Mouse (Mus musculus) liver, embryonic 15.5 days (tissue): ENCODE results near the gene Samd4b. TPM values are rescaled to one million over a fixed set of nuclear protein-coding genes. Genes with fewer than 3 reads are reported as not detected.
"Not testable (repeated sequence)": the region's sequence is repeated elsewhere in the genome, so short reads cannot be mapped to it uniquely, and the experiment has no call there.

Experiments
- ATAC-seq: fragments of 200-750 bp; cut with Nextera tagmentation; 2 replicates; pipeline ENCODE4 v1.8.0; 2017; ENCODE audit warnings: moderate number of reproducible peaks, mild to moderate bottlenecking, moderate library complexity; ENCODE audit not compliant: insufficient read depth
- H3K27ac ChIP-seq: fragments of 300-500 bp; sonication (generic); replicated peaks from 2 replicates; pipeline ENCODE4 v1.5.1; 2015; ENCODE audit warnings: mild to moderate bottlenecking, inconsistent platforms
- H3K27me3 ChIP-seq: fragments of 300-500 bp; sonication (generic); 2 replicates; pipeline ENCODE4 v1.6.1; 2015; ENCODE audit warnings: mild to moderate bottlenecking, inconsistent platforms
- H3K36me3 ChIP-seq: fragments of 300-500 bp; sonication (generic); replicated peaks from 2 replicates; pipeline ENCODE4 v1.6.1; 2015; ENCODE audit warnings: moderate library complexity, mild to moderate bottlenecking, inconsistent platforms
- H3K4me1 ChIP-seq: fragments of 300-500 bp; sonication (generic); replicated peaks from 2 replicates; pipeline ENCODE4 v1.6.1; 2015; ENCODE audit warnings: inconsistent platforms
- H3K4me2 ChIP-seq: fragments of 300-500 bp; sonication (generic); 2 replicates; pipeline ENCODE4 v1.6.1; 2015; ENCODE audit warnings: moderate library complexity, mild to moderate bottlenecking, inconsistent platforms
- H3K4me3 ChIP-seq: fragments of 300-500 bp; sonication (generic); replicated peaks from 2 replicates; pipeline ENCODE4 v1.5.1; 2015; ENCODE audit warnings: mild to moderate bottlenecking, inconsistent platforms
- H3K9ac ChIP-seq: fragments of 300-500 bp; sonication (generic); 2 replicates; pipeline ENCODE4 v1.6.1; 2015; ENCODE audit warnings: moderate library complexity, mild to moderate bottlenecking, inconsistent platforms
- H3K9me3 ChIP-seq: fragments of 300-500 bp; sonication (generic); replicated peaks from 2 replicates; pipeline ENCODE4 v1.6.1; 2016; ENCODE audit warnings: inconsistent platforms
- WGBS: fragments of 180-500 bp; shearing (Covaris S2); methylation state at CpG from one replicate; pipeline ENCODE4 v1.1.7; 2015; ENCODE audit warnings: mixed read lengths; ENCODE audit not compliant: insufficient replicate concordance; 5-methylcytosine and 5-hydroxymethylcytosine counted together
- polyA plus RNA-seq: library from polyadenylated mRNA; unstranded; fragments of >200 nt; fragmentation: Nextera tagmentation; extraction: Ambion mirVana; gene quantifications from 2 replicates; pipeline ENCODE4 v1.2.1, GENCODE M21; 2015

The Samd4b gene
- polyA plus RNA-seq, 1 experiment from 2014 or later = 5.6 TPM

DNA sequence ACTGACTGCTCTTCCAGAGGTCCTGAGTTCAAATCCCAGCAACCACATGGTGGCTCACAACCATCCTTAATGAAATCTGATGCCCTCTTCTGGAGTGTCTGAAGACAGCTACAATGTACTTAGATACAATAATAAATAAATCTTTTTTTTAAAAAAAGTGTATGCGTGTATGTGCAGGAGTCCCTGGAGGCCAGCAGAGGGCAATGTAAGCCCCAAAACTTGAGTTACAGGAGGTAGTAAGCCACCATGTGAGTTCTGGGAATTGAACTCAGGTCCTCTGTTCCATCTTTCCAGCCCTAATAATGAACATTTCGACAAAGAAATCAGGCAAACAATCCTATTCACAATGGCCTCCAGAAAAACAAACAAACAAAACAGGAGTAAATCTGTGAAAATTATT is 5.8 kb upstream of the Samd4b start:
- not testable (repeated sequence) for H3K36me3 ChIP-seq, H3K4me3 ChIP-seq, ATAC-seq, H3K27ac ChIP-seq, H3K9me3 ChIP-seq, H3K27me3 ChIP-seq, H3K4me2 ChIP-seq, H3K9ac ChIP-seq
- peaks cover 10% of the 10 kb centered on the region for H3K4me1 ChIP-seq
- WGBS = 66% methylated on average over 2 of the region's 2 CpGs

DNA sequence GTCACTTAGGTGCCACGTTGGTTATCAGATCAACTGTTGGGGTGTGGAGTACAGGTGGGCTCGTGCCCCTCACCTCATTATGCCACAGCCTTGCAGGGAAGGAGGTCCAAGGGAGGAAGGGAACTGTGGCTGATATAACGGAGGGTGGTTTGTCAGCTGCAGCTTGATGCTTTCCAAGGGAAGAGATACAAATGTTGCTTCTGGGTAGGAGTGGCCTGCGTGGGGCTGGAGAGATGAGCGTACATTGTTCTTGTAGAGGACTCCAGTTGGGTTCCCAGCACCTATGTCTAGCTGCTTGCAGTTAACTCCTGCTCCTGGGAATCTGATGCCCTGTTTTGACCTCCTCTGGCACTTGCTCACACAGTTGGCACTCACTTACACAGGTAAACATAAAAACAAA is 5.2 kb upstream of the Samd4b start:
- H3K36me3 ChIP-seq = no peaks in the 10 kb centered on the region
- no peaks in the 10 kb centered on the region for H3K27me3 ChIP-seq
- 50% methylated on average over 5 of the region's 5 CpGs for WGBS
- no peak overlapping the region for H3K4me2 ChIP-seq
- no peaks in the 10 kb centered on the region for H3K9me3 ChIP-seq
- no peak for ATAC-seq
- H3K4me3 ChIP-seq = no peak overlapping the region
- H3K9ac ChIP-seq = no peak overlapping the region
- H3K4me1 ChIP-seq = peaks cover 17% of the 10 kb centered on the region
- H3K27ac ChIP-seq = no peak overlapping the region

DNA sequence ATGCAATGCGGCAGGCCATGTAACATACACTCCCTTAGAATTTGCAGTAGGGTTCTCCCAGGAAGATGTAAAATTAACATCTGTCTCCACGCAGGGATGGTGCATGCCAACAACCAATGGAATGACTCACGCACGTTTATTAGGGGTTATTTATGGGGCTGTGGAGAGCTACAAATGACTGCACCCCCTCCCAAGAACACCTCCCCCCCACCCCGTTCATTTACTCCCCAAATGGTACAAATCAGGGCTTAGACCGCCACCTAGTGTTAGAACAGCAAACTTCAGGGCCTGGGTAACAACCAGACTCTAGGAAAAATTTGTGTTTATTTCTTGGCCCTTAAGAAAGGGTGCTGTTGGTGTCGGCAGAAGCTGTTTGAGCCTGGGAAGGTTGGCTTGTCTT is 3.7 kb upstream of the Samd4b start:
- no peaks in the 10 kb centered on the region for H3K27me3 ChIP-seq

DNA sequence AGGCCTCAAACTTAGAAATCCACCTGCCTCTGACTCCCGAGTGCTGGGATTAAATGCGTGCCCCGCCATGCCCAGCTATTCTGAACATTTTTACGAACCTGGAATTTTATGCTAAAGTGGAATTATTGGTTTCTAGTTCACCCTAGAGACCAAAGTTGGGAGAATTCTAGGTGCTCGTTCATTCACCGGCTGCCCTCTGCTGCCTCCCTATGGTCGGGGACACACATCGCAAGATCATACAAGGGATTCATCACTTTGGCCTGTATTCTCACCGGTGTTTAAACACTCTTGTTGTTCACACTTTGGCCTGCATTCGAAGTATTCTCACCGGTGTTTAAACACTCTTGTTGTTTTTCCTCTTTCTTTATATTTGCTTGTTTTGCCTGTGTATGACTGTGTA is 3.1 kb upstream of the Samd4b start:
- peaks cover 33% of the 10 kb centered on the region for H3K4me1 ChIP-seq
- no peak for ATAC-seq
- H3K4me3 ChIP-seq = no peak overlapping the region
- no peaks in the 10 kb centered on the region for H3K36me3 ChIP-seq
- no peak overlapping the region for H3K4me2 ChIP-seq
- WGBS = 7% methylated on average over 11 of the region's 11 CpGs
- H3K9ac ChIP-seq = no peak overlapping the region
- no peak overlapping the region for H3K27ac ChIP-seq
- H3K9me3 ChIP-seq = no peaks in the 10 kb centered on the region
- H3K27me3 ChIP-seq = no peaks in the 10 kb centered on the region

More for the DNA sequence above, 3.7 kb upstream of the Samd4b start:
- Histone ChIP-seq H3K9me3 (no peaks in the 10 kb centered on the region), H3K4me2 (no peak overlapping the region), H3K9ac (no peak overlapping the region), H3K4me1 (peaks cover 27% of the 10 kb centered on the region), H3K4me3 (no peak overlapping the region), H3K36me3 (no peaks in the 10 kb centered on the region), H3K27ac (no peak overlapping the region)
- ATAC-seq = no peak
- WGBS = 24% methylated on average over 7 of the region's 7 CpGs

- Histone ChIP-seq H3K27me3 (no peaks in the 10 kb centered on the region), H3K4me2 (no peak overlapping the region), H3K9ac (no peak overlapping the region), H3K27ac (no peak overlapping the region), H3K9me3 (no peaks in the 10 kb centered on the region), H3K36me3 (peaks cover 9% of the 10 kb centered on the region; the same call in 1 of the 2 replicates), H3K4me1 (peaks cover 54% of the 10 kb centered on the region), H3K4me3 (no peak overlapping the region)
- WGBS = 69% methylated on average over 2 of the region's 2 CpGs
- ATAC-seq = no peak
These were observed 1.0 kb upstream of the Samd4b start for GRCm38 (mm10) chr7:28598951-28599350.

- Histone ChIP-seq H3K4me3 (peak overlapping the region; percentile 80), H3K27ac (peak overlapping the region; percentile 95), H3K36me3 (peaks cover 9% of the 10 kb centered on the region; the same call in 1 of the 2 replicates), H3K4me2 (peak overlapping the region; percentile 82), H3K9ac (peak overlapping the region; percentile 76), H3K27me3 (no peaks in the 10 kb centered on the region), H3K9me3 (no peaks in the 10 kb centered on the region), H3K4me1 (peaks cover 71% of the 10 kb centered on the region)
- WGBS = 10% methylated on average over 9 of the region's 9 CpGs
- ATAC-seq = no peak; the same call in 1 of the 2 replicates
These were observed 720 bp downstream of the Samd4b start for GRCm38 (mm10) chr7:28597277-28597570.

- peak; percentile 91 for ATAC-seq
- Histone ChIP-seq H3K27ac (peak overlapping the region; percentile 95), H3K9ac (peak overlapping the region; percentile 76), H3K9me3 (no peaks in the 10 kb centered on the region), H3K4me3 (peak overlapping the region; percentile 80), H3K36me3 (peaks cover 14% of the 10 kb centered on the region; the same call in 1 of the 2 replicates), H3K4me2 (peak overlapping the region; percentile 82), H3K4me1 (peaks cover 76% of the 10 kb centered on the region), H3K27me3 (no peaks in the 10 kb centered on the region)
- WGBS = 58% methylated on average over 20 of the region's 20 CpGs
These were observed 1.3 kb downstream of the Samd4b start for GRCm38 (mm10) chr7:28596436-28597276.

DNA sequence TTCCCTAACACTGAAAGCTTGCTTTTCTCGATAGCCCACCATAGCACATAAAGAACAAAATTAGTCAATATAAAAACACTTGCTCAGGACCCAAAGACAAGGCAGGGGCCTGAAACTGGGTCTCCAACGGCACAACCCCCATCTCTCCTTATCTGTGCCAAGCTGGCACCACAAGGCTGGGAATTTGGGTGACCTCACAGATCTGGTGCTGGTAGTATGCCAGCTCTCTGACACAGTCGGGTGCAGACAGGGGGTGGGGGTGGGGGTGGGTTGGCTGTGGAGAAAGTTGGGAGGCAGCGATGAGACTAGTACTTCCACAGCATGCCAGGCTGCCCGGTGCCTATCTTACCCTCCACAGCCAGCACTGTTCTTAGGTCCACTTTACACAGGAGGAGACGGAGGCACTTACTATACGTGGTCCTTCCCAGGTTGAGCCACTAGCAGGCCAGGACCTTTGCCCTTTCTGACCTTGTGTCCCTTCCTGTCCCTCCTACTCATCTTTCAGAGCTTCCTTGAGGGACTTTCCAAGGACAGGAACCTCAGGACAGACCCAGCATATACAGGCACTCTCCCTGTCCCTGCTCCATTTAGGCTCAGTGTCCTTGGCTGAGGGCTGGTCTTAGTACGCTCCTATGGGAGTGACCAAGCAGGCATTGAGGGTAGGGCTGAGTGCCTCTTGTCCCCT is 2.1 kb downstream of the Samd4b start:
- H3K4me2 ChIP-seq = peak overlapping the region; percentile 82
- H3K9me3 ChIP-seq = no peaks in the 10 kb centered on the region
- H3K4me1 ChIP-seq = peaks cover 77% of the 10 kb centered on the region
- H3K4me3 ChIP-seq = peak overlapping the region; percentile 80
- H3K9ac ChIP-seq = peak overlapping the region; percentile 76; the same call in 1 of the 2 replicates
- H3K27me3 ChIP-seq = no peaks in the 10 kb centered on the region
- H3K27ac ChIP-seq = peak overlapping the region; percentile 95
- 71% methylated on average over 8 of the region's 8 CpGs for WGBS
- no peak for ATAC-seq
- peaks cover 20% of the 10 kb centered on the region; the same call in 1 of the 2 replicates for H3K36me3 ChIP-seq

DNA sequence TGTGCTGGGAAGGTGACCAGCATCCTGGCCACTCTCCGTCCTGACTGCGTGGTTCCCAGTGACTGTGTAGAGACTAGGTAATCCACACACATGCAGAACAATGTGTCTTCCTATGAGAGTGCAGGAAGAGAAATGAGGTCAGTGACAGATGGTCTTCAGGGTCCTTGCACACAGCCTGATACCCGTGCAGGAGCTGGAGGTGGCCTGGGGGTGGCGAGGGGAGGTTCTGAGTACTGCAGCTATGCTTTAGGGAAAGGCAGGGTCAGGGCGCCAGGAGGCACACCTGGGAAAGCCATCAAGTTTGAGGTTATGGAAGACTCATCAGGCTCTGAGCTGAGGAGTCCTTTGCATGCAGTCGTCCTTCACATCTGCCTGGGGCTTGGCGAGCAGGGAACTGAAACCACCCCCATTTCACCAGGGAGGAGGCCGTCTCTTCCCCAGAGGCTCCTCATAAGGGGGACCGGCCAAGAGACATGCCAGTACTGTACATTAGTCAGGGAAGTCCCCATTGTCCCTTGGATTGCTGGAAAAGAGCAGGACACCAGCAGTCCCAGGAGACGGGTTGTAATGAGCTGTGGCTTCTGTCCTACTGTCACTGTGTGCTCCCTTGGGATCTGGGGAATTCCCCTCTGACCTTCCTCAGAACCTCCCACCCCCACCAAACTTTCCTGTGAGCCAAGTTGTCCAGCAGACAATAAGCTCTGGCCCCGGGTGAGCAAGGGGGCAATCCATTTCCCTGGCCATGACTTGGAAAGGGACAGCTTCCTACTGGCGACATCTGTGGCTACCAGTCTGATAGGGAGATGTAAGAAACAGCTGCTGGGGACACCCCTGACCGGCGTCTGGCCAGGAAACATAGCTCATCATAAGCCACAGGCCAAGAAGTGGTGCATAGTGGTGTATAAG is 4.5 kb downstream of the Samd4b start:
- ATAC-seq = no peak
- H3K36me3 ChIP-seq = peaks cover 20% of the 10 kb centered on the region; the same call in 1 of the 2 replicates
- H3K27me3 ChIP-seq = no peaks in the 10 kb centered on the region
- H3K4me1 ChIP-seq = peaks cover 85% of the 10 kb centered on the region
- 60% methylated on average over 14 of the region's 14 CpGs for WGBS
- H3K9ac ChIP-seq = no peak overlapping the region
- H3K4me3 ChIP-seq = no peak overlapping the region
- no peak overlapping the region for H3K27ac ChIP-seq
- no peaks in the 10 kb centered on the region for H3K9me3 ChIP-seq
- no peak overlapping the region for H3K4me2 ChIP-seq

DNA sequence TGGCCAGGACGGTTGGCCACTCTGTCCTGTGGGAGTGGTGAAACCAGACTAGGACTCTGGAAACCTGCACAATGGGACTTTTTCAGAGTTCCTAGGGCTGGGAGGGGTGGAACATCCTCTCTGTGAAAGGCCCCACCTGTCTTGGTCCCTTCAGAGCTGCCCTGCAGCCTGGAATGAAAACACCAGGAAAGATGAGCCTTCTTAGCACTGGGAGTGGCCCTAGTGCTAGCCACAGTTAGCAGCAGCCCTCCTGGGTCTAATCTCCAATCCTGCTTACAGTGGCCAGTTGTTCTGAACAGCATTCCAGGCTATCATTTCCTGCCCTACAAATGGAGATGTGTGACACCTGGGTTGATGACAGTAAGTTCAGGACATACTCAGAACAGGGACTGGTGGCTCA is 6.1 kb downstream of the Samd4b start:
- H3K4me3 ChIP-seq = no peak overlapping the region
- peak overlapping the region; percentile 41; the same call in 1 of the 2 replicates for H3K27ac ChIP-seq
- ATAC-seq = no peak
- no peak overlapping the region for H3K4me2 ChIP-seq
- peaks cover 20% of the 10 kb centered on the region; the same call in 1 of the 2 replicates for H3K36me3 ChIP-seq
- H3K27me3 ChIP-seq = no peaks in the 10 kb centered on the region
- H3K9ac ChIP-seq = no peak overlapping the region
- H3K4me1 ChIP-seq = peaks cover 90% of the 10 kb centered on the region
- H3K9me3 ChIP-seq = no peaks in the 10 kb centered on the region
- 50% methylated on average over 1 of the region's 1 CpGs for WGBS

DNA sequence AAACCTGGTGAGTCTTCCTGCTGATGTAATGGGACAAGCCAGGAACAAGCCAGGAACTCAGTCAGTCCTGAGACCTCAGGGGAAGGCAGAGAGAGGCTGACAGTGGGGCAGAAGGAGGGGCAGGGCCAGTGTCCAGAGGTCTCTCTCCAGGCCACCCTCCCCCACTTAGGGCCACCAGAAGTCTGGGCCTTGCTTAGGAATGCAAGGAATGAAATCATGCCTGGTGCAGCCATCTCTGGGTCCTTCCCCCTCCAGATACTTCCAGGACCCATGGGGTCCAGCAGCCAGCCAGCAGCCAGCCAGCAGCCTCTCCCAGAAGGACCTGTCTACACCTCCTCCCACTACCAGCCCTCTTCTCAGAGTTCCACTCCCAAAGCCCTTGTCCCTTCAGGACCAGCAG is 10.3 kb downstream of the Samd4b start:
- H3K36me3 ChIP-seq = 0 out of 2 replicates have a peak, but pooled peaks cover 11% of the 10 kb centered on the region
- H3K9me3 ChIP-seq = no peaks in the 10 kb centered on the region
- H3K27me3 ChIP-seq = no peaks in the 10 kb centered on the region
- H3K27ac ChIP-seq = no peak overlapping the region
- H3K4me1 ChIP-seq = peaks cover 90% of the 10 kb centered on the region
- no peak overlapping the region for H3K9ac ChIP-seq
- H3K4me2 ChIP-seq = no peak overlapping the region
- no peak overlapping the region for H3K4me3 ChIP-seq
- ATAC-seq = no peak
